Mouse (Mus musculus) thymus, postnatal 10 days (tissue): Measurements from ENCODE around the gene Crebrf.

Source experiments
- DNase-seq, 2 experiments: peaks; one replicate each; pipeline ENCODE4 v3.0.0; 2021; ENCODE audit warnings: low spot score in 2 of 2

The Crebrf gene

DNA sequence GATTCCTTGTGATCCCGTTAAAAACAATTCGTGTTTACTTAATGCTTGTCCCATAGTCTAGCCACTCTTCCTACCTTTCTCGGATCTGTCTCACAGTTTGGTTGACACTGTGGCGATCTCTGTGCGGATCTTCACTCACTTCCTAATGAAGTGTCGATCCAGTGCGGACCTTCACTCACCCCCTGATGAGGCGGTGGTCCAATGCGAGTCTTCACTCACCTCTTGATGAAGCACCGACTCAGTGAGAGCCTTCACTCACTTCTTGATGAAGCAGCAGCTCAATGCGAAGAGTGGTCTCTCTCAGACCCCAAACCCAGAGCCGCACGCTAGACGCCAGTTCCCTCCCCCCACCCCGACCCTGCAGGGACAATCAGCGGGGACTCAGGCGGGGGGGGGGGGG, 110.7 kb downstream of the Crebrf start:
- DNase-seq, result no peak
